Mouse (Mus musculus) brain, embryonic 14.5 days (tissue): ENCODE results near the gene Scaf8.

ENCODE experiments used
- CTCF ChIP-seq: fragments of 200-500 bp; IDR thresholded peaks from 2 replicates; pipeline ENCODE4 v1.5.1; 2012; ENCODE audit warnings: inconsistent platforms, mild to moderate bottlenecking, moderate library complexity, borderline replicate concordance; ENCODE audit not compliant: insufficient read depth, insufficient read length; ENCODE audit errors: extremely low read depth
- POLR2A ChIP-seq: fragments of 200-500 bp; IDR thresholded peaks from 2 replicates; pipeline ENCODE4 v1.6.1; 2012; ENCODE audit warnings: mild to moderate bottlenecking, inconsistent platforms, borderline replicate concordance; ENCODE audit not compliant: poor library complexity, insufficient read depth, insufficient read length, severe bottlenecking; ENCODE audit errors: extremely low read depth

GRCm38 (mm10) chr17:3223721-3224120 lies 108.9 kb downstream of the Scaf8 start:
- TF ChIP-seq POLR2A: no peak
- TF ChIP-seq CTCF: no peak
